Mouse (Mus musculus) kidney, postnatal 0 days (tissue): ENCODE data around the gene Vmn2r3. TPM values are rescaled to one million over a fixed set of nuclear protein-coding genes. Genes with fewer than 3 reads are reported as not detected.
"Not testable (repeated sequence)": the region's sequence is repeated elsewhere in the genome, so short reads cannot be mapped to it uniquely, and the experiment has no call there.

ENCODE experiments used
- ATAC-seq: fragments of 200-750 bp; cut with Nextera tagmentation; replicated peaks from 2 replicates; pipeline ENCODE4 v1.8.0; 2017; ENCODE audit warnings: low read depth, moderate number of reproducible peaks, moderate TSS enrichment, moderate library complexity; ENCODE audit not compliant: low FRiP score
- DNase-seq: peaks from one replicate; pipeline ENCODE4 v3.0.0-alpha.2; 2016; ENCODE audit warnings: low spot score
- H3K27ac ChIP-seq: fragments of 300-500 bp; sonication (generic); 2 replicates; pipeline ENCODE4 v1.5.1; 2014; ENCODE audit warnings: mild to moderate bottlenecking
- H3K27me3 ChIP-seq: fragments of 300-500 bp; sonication (generic); 2 replicates; pipeline ENCODE4 v1.6.1; 2014; ENCODE audit warnings: low read length, mixed read lengths; ENCODE audit not compliant: insufficient read depth
- H3K36me3 ChIP-seq: fragments of 300-500 bp; sonication (generic); 2 replicates; pipeline ENCODE4 v1.6.1; 2014; ENCODE audit warnings: low read length, mixed read lengths; ENCODE audit not compliant: insufficient read depth
- H3K4me1 ChIP-seq: fragments of 300-500 bp; sonication (generic); replicated peaks from 2 replicates; pipeline ENCODE4 v1.6.1; 2014; ENCODE audit warnings: antibody characterized with exemption, low read length, mixed read lengths; ENCODE audit not compliant: insufficient read depth
- H3K4me2 ChIP-seq: fragments of 300-500 bp; sonication (generic); 2 replicates; pipeline ENCODE4 v1.6.1; 2014; ENCODE audit warnings: mild to moderate bottlenecking, low read length, moderate library complexity, mixed read lengths
- H3K4me3 ChIP-seq: fragments of 300-500 bp; sonication (generic); replicated peaks from 2 replicates; pipeline ENCODE4 v1.5.1; 2014; ENCODE audit warnings: low read depth, low read length
- H3K9ac ChIP-seq: fragments of 300-500 bp; sonication (generic); 2 replicates; pipeline ENCODE4 v1.6.1; 2014; ENCODE audit warnings: low read depth, low read length
- H3K9me3 ChIP-seq: fragments of 300-500 bp; sonication (generic); replicated peaks from 2 replicates; pipeline ENCODE4 v1.6.1; 2016; ENCODE audit warnings: low read length, inconsistent platforms, mixed read lengths
- CTCF ChIP-seq: IDR thresholded peaks from 2 replicates; pipeline ENCODE4 v1.5.1; 2016; ENCODE audit warnings: antibody characterized with exemption, low read depth, mild to moderate bottlenecking, moderate library complexity
- WGBS: fragments of 180-500 bp; shearing (Covaris S2); extraction: QIAGEN DNeasy Blood & Tissue Kit; methylation state at CpG from one replicate; pipeline ENCODE4 v1.1.7; 2014; 5-methylcytosine and 5-hydroxymethylcytosine counted together
- polyA plus RNA-seq: library from polyadenylated mRNA; unstranded; fragments of >200 nt; fragmentation: Nextera tagmentation; extraction: Ambion mirVana; gene quantifications from 2 replicates; pipeline ENCODE4 v1.2.1, GENCODE M21; 2015

Gene Vmn2r3
- polyA plus RNA-seq: not detected in 2 replicates

- Histone ChIP-seq H3K9ac (no peak within 1 kb of the TSS), H3K27ac (no peak within 1 kb of the TSS), H3K4me1 (no peaks in the 10 kb centered on the region), H3K4me3 (no peak within 1 kb of the TSS), H3K36me3 (no peaks in the 10 kb centered on the region), H3K27me3 (no peaks in the 10 kb centered on the region), H3K4me2 (no peak within 1 kb of the TSS), H3K9me3 (no peaks in the 10 kb centered on the region)
- 89% methylated on average over 1 of the region's 1 CpGs for WGBS
- no peak for DNase-seq
- ATAC-seq: no peak
- TF ChIP-seq CTCF: no peak
Measured at GRCm38 (mm10) chr3:64289609-64290008, at the start of gene Vmn2r3. Gene Vmn2r3 (minus strand): TSS chr3:64289709.

- no peak for DNase-seq
- no peak for TF ChIP-seq CTCF
- Histone ChIP-seq H3K9me3 (no peaks in the 10 kb centered on the region), H3K36me3 (no peaks in the 10 kb centered on the region), H3K4me3 (no peak overlapping the region), H3K4me2 (no peak overlapping the region), H3K27ac (no peak overlapping the region), H3K9ac (no peak overlapping the region), H3K4me1 (no peaks in the 10 kb centered on the region), H3K27me3 (no peaks in the 10 kb centered on the region)
- no peak for ATAC-seq
- WGBS: 63% methylated on average over 1 of the region's 1 CpGs
Measured at GRCm38 (mm10) chr3:64332548-64332947, 43.0 kb upstream of the Vmn2r3 start.

GRCm38 (mm10) chr3:64321824-64322223 lies 32.3 kb upstream of the Vmn2r3 start:
- H3K4me2 ChIP-seq: no peak overlapping the region
- ATAC-seq (no peak), DNase-seq (no peak)

GRCm38 (mm10) chr3:64306799-64307198 lies 17.3 kb upstream of the Vmn2r3 start:
- Histone ChIP-seq H3K4me3 (no peak overlapping the region), H3K36me3 (no peaks in the 10 kb centered on the region), H3K4me1 (no peaks in the 10 kb centered on the region), H3K4me2 (no peak overlapping the region), H3K27ac (no peak overlapping the region), H3K9ac (no peak overlapping the region), H3K27me3 (no peaks in the 10 kb centered on the region), H3K9me3 (no peaks in the 10 kb centered on the region)
- peak; percentile 43; the same call in 1 of the 2 replicates for TF ChIP-seq CTCF
- DNase-seq (no peak), ATAC-seq (no peak)

More at GRCm38 (mm10) chr3:64321824-64322223, 32.3 kb upstream of the Vmn2r3 start:
- Histone ChIP-seq H3K27ac (no peak overlapping the region), H3K9me3 (no peaks in the 10 kb centered on the region), H3K4me1 (no peaks in the 10 kb centered on the region), H3K9ac (no peak overlapping the region), H3K4me3 (no peak overlapping the region), H3K36me3 (no peaks in the 10 kb centered on the region), H3K27me3 (no peaks in the 10 kb centered on the region)
- TF ChIP-seq CTCF: no peak
- 61% methylated on average over 2 of the region's 2 CpGs for WGBS

GRCm38 (mm10) chr3:64265762-64266112 lies 23.8 kb downstream of the Vmn2r3 start:
- WGBS: 20% methylated on average over 1 of the region's 1 CpGs
- ATAC-seq: no peak
- H3K27ac ChIP-seq: no peak overlapping the region

GRCm38 (mm10) chr3:64265056-64265761 lies 24.3 kb downstream of the Vmn2r3 start:
- H3K4me1 ChIP-seq, H3K27ac ChIP-seq, H3K4me3 ChIP-seq, H3K9me3 ChIP-seq, H3K27me3 ChIP-seq, DNase-seq, ATAC-seq, H3K4me2 ChIP-seq, H3K9ac ChIP-seq, H3K36me3 ChIP-seq: not testable (repeated sequence)
- WGBS: 42% methylated on average over 7 of the region's 7 CpGs

More at GRCm38 (mm10) chr3:64265762-64266112, 23.8 kb downstream of the Vmn2r3 start:
- no peak for DNase-seq
- Histone ChIP-seq H3K4me2 (no peak overlapping the region), H3K27me3 (no peaks in the 10 kb centered on the region), H3K9me3 (no peaks in the 10 kb centered on the region), H3K4me3 (no peak overlapping the region), H3K36me3 (no peaks in the 10 kb centered on the region), H3K4me1 (no peaks in the 10 kb centered on the region), H3K9ac (no peak overlapping the region)
- TF ChIP-seq CTCF: no peak

- H3K4me1 ChIP-seq: no peaks in the 10 kb centered on the region
- WGBS: 81% methylated on average over 3 of the region's 3 CpGs
- H3K27me3 ChIP-seq: no peaks in the 10 kb centered on the region
- no peak overlapping the region for H3K9ac ChIP-seq
- H3K4me2 ChIP-seq: no peak overlapping the region
- TF ChIP-seq CTCF: no peak
- ATAC-seq (no peak), DNase-seq (no peak)
- H3K27ac ChIP-seq: no peak overlapping the region
- no peak overlapping the region for H3K4me3 ChIP-seq
- H3K9me3 ChIP-seq: no peaks in the 10 kb centered on the region
- no peaks in the 10 kb centered on the region for H3K36me3 ChIP-seq
Measured at GRCm38 (mm10) chr3:64259582-64259981, 29.9 kb downstream of the Vmn2r3 start.
